Mouse (Mus musculus) stomach, embryonic 14.5 days (tissue): ENCODE data around the gene Gpr158. TPM values are rescaled to one million over a fixed set of nuclear protein-coding genes. Genes with fewer than 3 reads are reported as not detected.

Experiments
- ATAC-seq: fragments of 200-750 bp; cut with Nextera tagmentation; 2 replicates; pipeline ENCODE4 v1.8.0; 2017; ENCODE audit warnings: low read depth, moderate TSS enrichment; ENCODE audit not compliant: insufficient number of reproducible peaks, insufficient read depth, low FRiP score
- H3K27ac ChIP-seq: fragments of 300-500 bp; sonication (generic); 2 replicates; pipeline ENCODE4 v1.5.1; 2014; ENCODE audit warnings: mild to moderate bottlenecking, low read length, moderate library complexity, mixed read lengths
- H3K27me3 ChIP-seq: fragments of 300-500 bp; sonication (generic); 2 replicates; pipeline ENCODE4 v1.6.1; 2014; ENCODE audit warnings: low read length, control low read depth, mixed read lengths; ENCODE audit not compliant: control insufficient read depth, insufficient read depth
- H3K36me3 ChIP-seq: fragments of 300-500 bp; sonication (generic); 2 replicates; pipeline ENCODE4 v1.6.1; 2014; ENCODE audit warnings: mild to moderate bottlenecking, control low read depth, low read length, moderate library complexity, mixed read lengths; ENCODE audit not compliant: control insufficient read depth, insufficient read depth
- H3K4me1 ChIP-seq: fragments of 300-500 bp; sonication (generic); 2 replicates; pipeline ENCODE4 v1.6.1; 2014; ENCODE audit warnings: low read length, control low read depth, mixed read lengths; ENCODE audit not compliant: control insufficient read depth, insufficient read depth
- H3K4me2 ChIP-seq: fragments of 300-500 bp; sonication (generic); replicated peaks from 2 replicates; pipeline ENCODE4 v1.6.1; 2014; ENCODE audit warnings: low read depth, low read length, control low read depth
- H3K4me3 ChIP-seq: fragments of 300-500 bp; sonication (generic); 2 replicates; pipeline ENCODE4 v1.5.1; 2014; ENCODE audit warnings: low read depth, low read length, control low read depth
- H3K9ac ChIP-seq: fragments of 300-500 bp; sonication (generic); replicated peaks from 2 replicates; pipeline ENCODE4 v1.6.1; 2014; ENCODE audit warnings: low read depth, mild to moderate bottlenecking, control low read depth, low read length, moderate library complexity, mixed read lengths
- H3K9me3 ChIP-seq: fragments of 300-500 bp; sonication (generic); 2 replicates; pipeline ENCODE4 v1.6.1; 2016; ENCODE audit warnings: low read depth, low read length, control low read depth; ENCODE audit not compliant: control insufficient read depth
- WGBS: fragments of 180-500 bp; shearing (Covaris S2); extraction: QIAGEN DNeasy Blood & Tissue Kit; methylation state at CpG from one replicate; pipeline ENCODE4 v1.1.7; 2014; 5-methylcytosine and 5-hydroxymethylcytosine counted together
- polyA plus RNA-seq: library from polyadenylated mRNA; unstranded; fragments of >200 nt; fragmentation: Nextera tagmentation; extraction: Ambion mirVana; gene quantifications from 2 replicates; pipeline ENCODE4 v1.2.1, GENCODE M21; 2014

The Gpr158 gene
- 0.04 and 0.20 TPM in 2 replicates for polyA plus RNA-seq

GRCm38 (mm10) chr2:21367345-21368111, at the start of gene Gpr158:
Gpr158 (plus strand) TSS chr2:21367542.
- Histone ChIP-seq H3K27ac (no peak within 1 kb of the TSS), H3K36me3 (no peaks in the 10 kb centered on the region), H3K4me1 (no peaks in the 10 kb centered on the region), H3K9ac (no peak within 1 kb of the TSS), H3K9me3 (no peaks in the 10 kb centered on the region), H3K4me3 (peak within 1 kb of the TSS; percentile 17; the same call in 1 of the 2 replicates), H3K4me2 (peak within 1 kb of the TSS; percentile 42), H3K27me3 (peaks cover 17% of the 10 kb centered on the region)
- 2% methylated on average over 43 of the region's 43 CpGs for whole genome bisulfite sequencing
- ATAC-seq: peak; percentile 93

GRCm38 (mm10) chr2:21343821-21344220, 23.5 kb upstream of the Gpr158 start:
- H3K4me3 ChIP-seq: no peak overlapping the region
- no peaks in the 10 kb centered on the region for H3K36me3 ChIP-seq
- H3K9me3 ChIP-seq: no peaks in the 10 kb centered on the region
- no peak overlapping the region for H3K27ac ChIP-seq
- 76% methylated on average over 5 of the region's 5 CpGs for WGBS
- H3K27me3 ChIP-seq: no peaks in the 10 kb centered on the region
- H3K9ac ChIP-seq: no peak overlapping the region
- no peak for ATAC-seq
- H3K4me2 ChIP-seq: no peak overlapping the region
- H3K4me1 ChIP-seq: no peaks in the 10 kb centered on the region

GRCm38 (mm10) chr2:21368351-21369170, 1.2 kb downstream of the Gpr158 start:
- no peak overlapping the region for H3K27ac ChIP-seq
- 13% methylated on average over 44 of the region's 44 CpGs for WGBS
- no peaks in the 10 kb centered on the region for H3K9me3 ChIP-seq
- H3K27me3 ChIP-seq: peaks cover 17% of the 10 kb centered on the region
- H3K4me3 ChIP-seq: no peak overlapping the region
- no peak overlapping the region for H3K4me2 ChIP-seq
- H3K36me3 ChIP-seq: no peaks in the 10 kb centered on the region
- no peaks in the 10 kb centered on the region for H3K4me1 ChIP-seq
- no peak for ATAC-seq
- H3K9ac ChIP-seq: no peak overlapping the region

- Histone ChIP-seq H3K27me3 (peaks cover 17% of the 10 kb centered on the region), H3K4me1 (no peaks in the 10 kb centered on the region), H3K9me3 (no peaks in the 10 kb centered on the region), H3K9ac (no peak overlapping the region), H3K36me3 (no peaks in the 10 kb centered on the region), H3K27ac (no peak overlapping the region), H3K4me2 (no peak overlapping the region), H3K4me3 (no peak overlapping the region)
- WGBS: 49% methylated on average over 6 of the region's 6 CpGs
- ATAC-seq: no peak
Measured at GRCm38 (mm10) chr2:21369171-21369485, 1.8 kb downstream of the Gpr158 start.

- H3K4me2 ChIP-seq: no peak overlapping the region
- no peak for ATAC-seq
- no peak overlapping the region for H3K4me3 ChIP-seq
- H3K9ac ChIP-seq: no peak overlapping the region
- no peak overlapping the region for H3K27ac ChIP-seq
- H3K27me3 ChIP-seq: peaks cover 17% of the 10 kb centered on the region
- 68% methylated on average over 2 of the region's 2 CpGs for WGBS
- H3K9me3 ChIP-seq: no peaks in the 10 kb centered on the region
- no peaks in the 10 kb centered on the region for H3K36me3 ChIP-seq
- H3K4me1 ChIP-seq: no peaks in the 10 kb centered on the region
Measured at GRCm38 (mm10) chr2:21369556-21369955, 2.2 kb downstream of the Gpr158 start.

- H3K9me3 ChIP-seq: no peaks in the 10 kb centered on the region
- no peaks in the 10 kb centered on the region for H3K27me3 ChIP-seq
- no peak overlapping the region for H3K4me3 ChIP-seq
- H3K27ac ChIP-seq: no peak overlapping the region
- no peak overlapping the region for H3K4me2 ChIP-seq
- no peaks in the 10 kb centered on the region for H3K4me1 ChIP-seq
- ATAC-seq: no peak
- H3K36me3 ChIP-seq: no peaks in the 10 kb centered on the region
- WGBS: 68% methylated on average over 2 of the region's 2 CpGs
- H3K9ac ChIP-seq: no peak overlapping the region
Measured at GRCm38 (mm10) chr2:21379516-21379915, 12.2 kb downstream of the Gpr158 start.

- WGBS: 9% methylated on average over 2 of the region's 2 CpGs
- no peaks in the 10 kb centered on the region for H3K36me3 ChIP-seq
- ATAC-seq: no peak
- H3K4me3 ChIP-seq: no peak overlapping the region
- no peaks in the 10 kb centered on the region for H3K27me3 ChIP-seq
- no peaks in the 10 kb centered on the region for H3K4me1 ChIP-seq
- no peak overlapping the region for H3K4me2 ChIP-seq
- H3K27ac ChIP-seq: no peak overlapping the region
- no peaks in the 10 kb centered on the region for H3K9me3 ChIP-seq
- H3K9ac ChIP-seq: no peak overlapping the region
Measured at GRCm38 (mm10) chr2:21392727-21393126, 25.4 kb downstream of the Gpr158 start.

- Histone ChIP-seq H3K4me3 (no peak overlapping the region), H3K27ac (no peak overlapping the region), H3K4me1 (no peaks in the 10 kb centered on the region), H3K9me3 (no peaks in the 10 kb centered on the region), H3K4me2 (no peak overlapping the region), H3K9ac (no peak overlapping the region), H3K27me3 (no peaks in the 10 kb centered on the region), H3K36me3 (no peaks in the 10 kb centered on the region)
- WGBS: 82% methylated on average over 12 of the region's 12 CpGs
- no peak for ATAC-seq
Measured at GRCm38 (mm10) chr2:21397347-21397746, 30.0 kb downstream of the Gpr158 start.
